Mouse (Mus musculus): Measurements from ENCODE around the gene Zfp653.

The Zfp653 gene

GRCm38 (mm10) chr9:22061339-22061738 is 9.8 kb downstream of the Zfp653 start:
- peaks cover 2% of the 10 kb centered on the region; the same call in 1 of the 2 replicates for H3K27me3 ChIP-seq (ENCODE audit: insufficient read depth, low read length)
- H3K4me3 ChIP-seq (replicated peaks; ENCODE audit: low read length), result no peak overlapping the region
- no peaks in the 10 kb centered on the region for H3K9me3 ChIP-seq (ENCODE audit: low read length)

DNA sequence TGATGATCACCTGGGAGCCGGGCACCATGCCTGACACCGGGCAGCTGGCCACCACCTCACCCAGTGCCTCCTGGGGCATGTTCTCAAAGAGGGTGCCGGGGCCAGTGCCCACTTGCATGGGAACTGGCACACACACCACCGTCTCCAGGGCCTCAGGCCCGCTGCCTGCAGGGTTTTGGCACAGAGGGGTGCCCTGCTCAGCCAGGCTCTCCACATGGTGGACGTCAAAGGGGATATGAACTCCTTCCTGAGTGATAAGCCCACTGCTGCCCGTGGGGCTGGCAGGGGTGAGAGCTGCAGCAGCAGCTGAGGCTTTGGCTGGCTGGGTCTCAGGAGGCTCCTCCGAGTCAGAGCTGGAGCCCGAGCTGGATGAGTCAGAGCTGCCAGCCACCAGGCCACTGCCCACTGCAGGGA is 13.2 kb downstream of the Zfp653 start:
- H3K4me3 ChIP-seq (replicated peaks; ENCODE audit: low read length), result no peak overlapping the region
- TF ChIP-seq NANOG (IDR thresholded peaks at IDR 0.05; ENCODE audit: borderline replicate concordance, low read length) (no peak), CTCF (conservative IDR thresholded peaks at IDR 0.05; ENCODE audit: low read length) (no peak), POU5F1 (IDR thresholded peaks at IDR 0.05; ENCODE audit: borderline replicate concordance, low read length) (no peak)
- peaks cover 60% of the 10 kb centered on the region for H3K36me3 ChIP-seq (ENCODE audit: insufficient read depth, low read length)
- H3K4me1 ChIP-seq (replicated peaks; ENCODE audit: low read depth, low read length), result peaks cover 30% of the 10 kb centered on the region
- no peaks in the 10 kb centered on the region for H3K9me3 ChIP-seq (ENCODE audit: low read length)
- H3K27me3 ChIP-seq (ENCODE audit: insufficient read depth, low read length), result peaks cover 19% of the 10 kb centered on the region

More at GRCm38 (mm10) chr9:22061339-22061738, 9.8 kb downstream of the Zfp653 start:
- Histone ChIP-seq H3K4me1 (replicated peaks; ENCODE audit: low read depth, low read length) (peaks cover 8% of the 10 kb centered on the region), H3K36me3 (ENCODE audit: insufficient read depth, low read length) (peaks cover 90% of the 10 kb centered on the region)
- TF ChIP-seq NANOG (IDR thresholded peaks at IDR 0.05; ENCODE audit: borderline replicate concordance, low read length) (no peak), CTCF (conservative IDR thresholded peaks at IDR 0.05; ENCODE audit: low read length) (no peak), POU5F1 (IDR thresholded peaks at IDR 0.05; ENCODE audit: borderline replicate concordance, low read length) (no peak)

DNA sequence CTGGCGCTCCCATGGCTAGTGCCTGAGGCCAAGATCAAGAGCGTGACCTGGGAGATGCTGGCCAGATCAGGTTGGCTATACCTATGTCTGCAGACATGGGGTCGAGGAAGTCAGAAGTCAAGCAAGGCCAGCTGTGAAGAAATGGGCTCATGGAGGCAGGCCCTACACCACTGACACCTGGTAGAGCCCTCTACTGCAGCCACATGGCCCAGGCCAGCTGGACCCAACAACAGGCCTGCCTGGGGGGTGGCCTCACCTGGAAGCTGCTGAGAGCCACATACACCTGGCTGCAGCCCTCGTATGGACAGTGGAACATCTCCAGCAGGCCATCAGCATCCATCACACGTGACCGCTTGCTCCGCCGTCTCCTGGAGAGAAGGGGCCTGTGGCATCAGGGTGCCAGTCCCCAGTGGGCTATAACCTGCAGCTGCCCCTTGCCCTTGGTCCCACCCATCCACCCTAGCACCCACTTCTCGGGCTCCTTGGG is 14.1 kb downstream of the Zfp653 start:
- no peak for TF ChIP-seq POU5F1 (IDR thresholded peaks at IDR 0.05; ENCODE audit: borderline replicate concordance, low read length)
- TF ChIP-seq CTCF (conservative IDR thresholded peaks at IDR 0.05; ENCODE audit: low read length), result no peak
- TF ChIP-seq NANOG (IDR thresholded peaks at IDR 0.05; ENCODE audit: borderline replicate concordance, low read length), result no peak
- Histone ChIP-seq H3K9me3 (ENCODE audit: low read length) (no peaks in the 10 kb centered on the region), H3K36me3 (ENCODE audit: insufficient read depth, low read length) (peaks cover 50% of the 10 kb centered on the region), H3K4me1 (replicated peaks; ENCODE audit: low read depth, low read length) (peaks cover 34% of the 10 kb centered on the region), H3K27me3 (ENCODE audit: insufficient read depth, low read length) (peaks cover 27% of the 10 kb centered on the region), H3K4me3 (replicated peaks; ENCODE audit: low read length) (no peak overlapping the region)

DNA sequence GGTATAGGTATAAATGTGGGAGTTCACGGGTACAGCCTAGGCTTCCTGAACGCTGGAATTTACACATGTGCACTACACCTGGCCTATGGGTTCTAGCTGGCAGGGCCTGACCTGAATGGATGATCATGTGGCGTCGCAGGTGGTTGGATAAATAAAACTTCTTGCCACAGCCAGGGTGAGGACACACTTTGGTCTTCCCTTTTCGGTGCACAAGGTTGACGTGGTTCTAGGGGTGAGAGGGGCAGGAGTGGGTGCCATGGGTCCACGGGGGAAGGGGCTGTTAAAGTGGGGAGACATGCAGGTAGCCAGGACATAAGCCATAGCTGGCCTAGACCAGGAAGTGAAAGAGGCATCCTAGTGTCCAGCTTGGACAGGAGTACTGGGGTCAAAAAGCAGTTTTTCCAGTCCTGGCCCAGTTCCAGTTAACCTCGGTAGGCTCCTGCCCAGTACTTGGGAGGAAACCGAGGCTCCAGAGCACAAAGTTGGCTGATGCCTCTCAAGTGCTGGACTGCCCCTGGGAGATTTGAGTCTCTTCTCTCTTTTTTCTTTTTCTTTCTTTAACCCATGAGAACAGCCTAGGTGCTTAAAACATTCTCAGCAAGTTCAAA is 14.8 kb downstream of the Zfp653 start:
- no peaks in the 10 kb centered on the region for H3K9me3 ChIP-seq (ENCODE audit: low read length)
- H3K4me3 ChIP-seq (replicated peaks; ENCODE audit: low read length), result peak overlapping the region; percentile 76; the same call in 1 of the 2 replicates
- H3K4me1 ChIP-seq (replicated peaks; ENCODE audit: low read depth, low read length), result peaks cover 35% of the 10 kb centered on the region
- H3K36me3 ChIP-seq (ENCODE audit: insufficient read depth, low read length), result peaks cover 44% of the 10 kb centered on the region
- H3K27me3 ChIP-seq (ENCODE audit: insufficient read depth, low read length), result peaks cover 32% of the 10 kb centered on the region
- TF ChIP-seq CTCF (conservative IDR thresholded peaks at IDR 0.05; ENCODE audit: low read length) (no peak), POU5F1 (IDR thresholded peaks at IDR 0.05; ENCODE audit: borderline replicate concordance, low read length) (no peak), NANOG (IDR thresholded peaks at IDR 0.05; ENCODE audit: borderline replicate concordance, low read length) (no peak)

DNA sequence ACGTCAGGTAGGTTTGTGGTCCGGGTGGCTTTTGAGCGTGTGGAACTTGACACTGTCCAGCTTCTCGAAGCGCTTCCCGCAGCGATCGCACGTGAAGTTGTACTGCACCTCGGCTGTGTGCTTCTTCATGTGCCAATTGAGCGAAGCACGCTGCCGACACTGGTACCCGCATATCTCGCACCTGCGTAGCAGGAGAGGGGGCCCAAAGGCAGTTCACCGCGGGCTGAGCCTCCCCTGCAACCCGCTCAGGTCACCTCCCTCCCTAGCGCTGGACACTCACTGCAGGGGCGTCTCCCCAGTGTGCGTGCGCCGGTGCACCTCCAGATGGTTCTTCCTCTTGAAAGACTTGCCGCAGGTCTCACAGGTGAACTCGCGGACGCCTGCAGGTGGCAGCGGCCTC is 15.5 kb downstream of the Zfp653 start:
- Histone ChIP-seq H3K4me3 (replicated peaks; ENCODE audit: low read length) (peak overlapping the region; percentile 76), H3K9me3 (ENCODE audit: low read length) (no peaks in the 10 kb centered on the region), H3K4me1 (replicated peaks; ENCODE audit: low read depth, low read length) (peaks cover 40% of the 10 kb centered on the region), H3K27me3 (ENCODE audit: insufficient read depth, low read length) (peaks cover 37% of the 10 kb centered on the region), H3K36me3 (ENCODE audit: insufficient read depth, low read length) (peaks cover 37% of the 10 kb centered on the region)
- TF ChIP-seq NANOG (IDR thresholded peaks at IDR 0.05; ENCODE audit: borderline replicate concordance, low read length), result no peak
- no peak for TF ChIP-seq CTCF (conservative IDR thresholded peaks at IDR 0.05; ENCODE audit: low read length)
- no peak for TF ChIP-seq POU5F1 (IDR thresholded peaks at IDR 0.05; ENCODE audit: borderline replicate concordance, low read length)

GRCm38 (mm10) chr9:22054411-22055076 is 16.6 kb downstream of the Zfp653 start:
- Histone ChIP-seq H3K4me3 (replicated peaks; ENCODE audit: low read length) (peak overlapping the region; percentile 76), H3K27me3 (ENCODE audit: insufficient read depth, low read length) (peaks cover 37% of the 10 kb centered on the region), H3K4me1 (replicated peaks; ENCODE audit: low read depth, low read length) (peaks cover 48% of the 10 kb centered on the region), H3K36me3 (ENCODE audit: insufficient read depth, low read length) (peaks cover 31% of the 10 kb centered on the region), H3K9me3 (ENCODE audit: low read length) (no peaks in the 10 kb centered on the region)
- TF ChIP-seq NANOG (IDR thresholded peaks at IDR 0.05; ENCODE audit: borderline replicate concordance, low read length) (no peak), CTCF (conservative IDR thresholded peaks at IDR 0.05; ENCODE audit: low read length) (peak; percentile 37), POU5F1 (IDR thresholded peaks at IDR 0.05; ENCODE audit: borderline replicate concordance, low read length) (no peak)

- Histone ChIP-seq H3K36me3 (ENCODE audit: insufficient read depth, low read length) (peaks cover 26% of the 10 kb centered on the region), H3K4me1 (replicated peaks; ENCODE audit: low read depth, low read length) (peaks cover 56% of the 10 kb centered on the region), H3K27me3 (ENCODE audit: insufficient read depth, low read length) (peaks cover 37% of the 10 kb centered on the region), H3K9me3 (ENCODE audit: low read length) (no peaks in the 10 kb centered on the region), H3K4me3 (replicated peaks; ENCODE audit: low read length) (no peak overlapping the region)
- TF ChIP-seq NANOG (IDR thresholded peaks at IDR 0.05; ENCODE audit: borderline replicate concordance, low read length) (no peak), POU5F1 (IDR thresholded peaks at IDR 0.05; ENCODE audit: borderline replicate concordance, low read length) (no peak), CTCF (conservative IDR thresholded peaks at IDR 0.05; ENCODE audit: low read length) (no peak)
Measured at GRCm38 (mm10) chr9:22053657-22054056, 17.5 kb downstream of the Zfp653 start.

- Histone ChIP-seq H3K4me1 (replicated peaks; ENCODE audit: low read depth, low read length) (peaks cover 72% of the 10 kb centered on the region), H3K9me3 (ENCODE audit: low read length) (no peaks in the 10 kb centered on the region), H3K27me3 (ENCODE audit: insufficient read depth, low read length) (peaks cover 37% of the 10 kb centered on the region), H3K4me3 (replicated peaks; ENCODE audit: low read length) (peak within 1 kb of the TSS; percentile 87), H3K36me3 (ENCODE audit: insufficient read depth, low read length) (peaks cover 8% of the 10 kb centered on the region)
- no peak for TF ChIP-seq NANOG (IDR thresholded peaks at IDR 0.05; ENCODE audit: borderline replicate concordance, low read length)
- no peak for TF ChIP-seq CTCF (conservative IDR thresholded peaks at IDR 0.05; ENCODE audit: low read length)
- TF ChIP-seq POU5F1 (IDR thresholded peaks at IDR 0.05; ENCODE audit: borderline replicate concordance, low read length), result no peak
Measured at GRCm38 (mm10) chr9:22051958-22052254, 19.3 kb downstream of the Zfp653 start, which contains the start of gene Elavl3. Gene Elavl3, minus strand, starts transcription at chr9:22052023.

All from E14TG2a.4 (cell line).